Mouse (Mus musculus): Measurements from ENCODE around the gene Smdt1. TPM values are rescaled to one million over a fixed set of nuclear protein-coding genes. Genes with fewer than 3 reads are reported as not detected.

The Smdt1 gene
- polyA plus RNA-seq, 1 experiment from 2014 or later, result 151 TPM

- TF ChIP-seq CTCF (IDR thresholded peaks at IDR 0.05; ENCODE audit: low read depth) (no peak), EP300 (IDR thresholded peaks at IDR 0.05; ENCODE audit: low read depth) (peak; percentile 98)
- H3K9me3 ChIP-seq (ENCODE audit: low read length), result no peaks in the 10 kb centered on the region
- DNase-seq (peak; percentile 74), ATAC-seq (peak; percentile 54)
- H3K9ac ChIP-seq (replicated peaks), result peak overlapping the region; percentile 81
- peak overlapping the region; percentile 59 for H3K4me3 ChIP-seq (ENCODE audit: low read depth, low read length)
- H3K4me1 ChIP-seq (ENCODE audit: insufficient read depth), result peaks cover 78% of the 10 kb centered on the region
- WGBS (ENCODE audit: insufficient replicate concordance), result 16% methylated on average over 15 of the region's 15 CpGs
- H3K4me2 ChIP-seq (ENCODE audit: low read depth, low read length), result peak overlapping the region; percentile 76
- H3K36me3 ChIP-seq (replicated peaks; ENCODE audit: insufficient read depth, low read length), result peaks cover 12% of the 10 kb centered on the region
- peak overlapping the region; percentile 99 for H3K27ac ChIP-seq (ENCODE audit: low read depth)
- H3K27me3 ChIP-seq (ENCODE audit: insufficient read depth, low read length), result no peaks in the 10 kb centered on the region
Measured at GRCm38 (mm10) chr15:82341675-82342542, 3.1 kb downstream of the Smdt1 start.

- Histone ChIP-seq H3K27ac (ENCODE audit: low read depth) (peak overlapping the region; percentile 99), H3K9me3 (ENCODE audit: low read length) (no peaks in the 10 kb centered on the region), H3K9ac (replicated peaks) (peak overlapping the region; percentile 81), H3K4me2 (ENCODE audit: low read depth, low read length) (peak overlapping the region; percentile 76), H3K36me3 (replicated peaks; ENCODE audit: insufficient read depth, low read length) (peaks cover 11% of the 10 kb centered on the region), H3K4me3 (ENCODE audit: low read depth, low read length) (peak overlapping the region; percentile 59), H3K4me1 (ENCODE audit: insufficient read depth) (peaks cover 78% of the 10 kb centered on the region), H3K27me3 (ENCODE audit: insufficient read depth, low read length) (no peaks in the 10 kb centered on the region)
- DNase-seq (no peak), ATAC-seq (no peak)
- 57% methylated on average over 5 of the region's 5 CpGs for WGBS (ENCODE audit: insufficient replicate concordance)
- TF ChIP-seq CTCF (IDR thresholded peaks at IDR 0.05; ENCODE audit: low read depth) (no peak), EP300 (IDR thresholded peaks at IDR 0.05; ENCODE audit: low read depth) (no peak)
Measured at GRCm38 (mm10) chr15:82342543-82342935, 3.8 kb downstream of the Smdt1 start.

- peak overlapping the region; percentile 9; the same call in 1 of the 2 replicates for H3K4me3 ChIP-seq (ENCODE audit: low read depth, low read length)
- TF ChIP-seq CTCF (IDR thresholded peaks at IDR 0.05; ENCODE audit: low read depth) (no peak), EP300 (IDR thresholded peaks at IDR 0.05; ENCODE audit: low read depth) (no peak)
- H3K4me1 ChIP-seq (ENCODE audit: insufficient read depth), result peaks cover 83% of the 10 kb centered on the region
- DNase-seq (peak; percentile 37), ATAC-seq (no peak)
- H3K27ac ChIP-seq (ENCODE audit: low read depth), result peak overlapping the region; percentile 99
- H3K4me2 ChIP-seq (ENCODE audit: low read depth, low read length), result peak overlapping the region; percentile 76
- H3K27me3 ChIP-seq (ENCODE audit: insufficient read depth, low read length), result no peaks in the 10 kb centered on the region
- peaks cover 19% of the 10 kb centered on the region for H3K36me3 ChIP-seq (replicated peaks; ENCODE audit: insufficient read depth, low read length)
- H3K9ac ChIP-seq (replicated peaks), result peak overlapping the region; percentile 81
- H3K9me3 ChIP-seq (ENCODE audit: low read length), result no peaks in the 10 kb centered on the region
- WGBS (ENCODE audit: insufficient replicate concordance), result 78% methylated on average over 27 of the region's 27 CpGs
Measured at GRCm38 (mm10) chr15:82343368-82344287, 4.9 kb downstream of the Smdt1 start.

DNA sequence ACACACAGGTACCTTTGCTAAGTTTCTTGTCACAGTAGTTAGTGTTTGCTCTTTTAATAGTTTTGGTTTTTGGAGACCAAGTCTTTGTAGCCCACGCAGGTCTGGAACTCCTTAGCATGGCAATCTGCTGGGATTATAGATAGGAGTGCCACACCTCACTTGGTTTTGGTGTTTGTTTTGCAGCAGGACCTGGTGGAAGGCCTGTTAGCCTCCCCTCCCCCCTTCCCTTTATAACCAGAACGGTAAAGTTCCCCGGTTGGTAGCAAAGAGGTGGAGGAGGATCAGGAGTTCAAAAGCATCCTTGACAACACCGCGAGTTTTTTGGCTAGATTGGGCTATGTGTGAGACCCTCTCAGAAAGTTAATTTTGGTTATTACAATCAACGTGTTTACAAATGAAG lies 6.2 kb downstream of the Smdt1 start:
- Histone ChIP-seq H3K27me3 (ENCODE audit: insufficient read depth, low read length) (no peaks in the 10 kb centered on the region), H3K9me3 (ENCODE audit: low read length) (no peaks in the 10 kb centered on the region), H3K4me2 (ENCODE audit: low read depth, low read length) (peak overlapping the region; percentile 76), H3K27ac (ENCODE audit: low read depth) (peak overlapping the region; percentile 99), H3K4me3 (ENCODE audit: low read depth, low read length) (0 out of 2 replicates have a peak overlapping the region, but pooled peaks have one; percentile 0), H3K4me1 (ENCODE audit: insufficient read depth) (peaks cover 75% of the 10 kb centered on the region), H3K9ac (replicated peaks) (peak overlapping the region; percentile 43), H3K36me3 (replicated peaks; ENCODE audit: insufficient read depth, low read length) (peaks cover 32% of the 10 kb centered on the region)
- TF ChIP-seq CTCF (IDR thresholded peaks at IDR 0.05; ENCODE audit: low read depth) (no peak), EP300 (IDR thresholded peaks at IDR 0.05; ENCODE audit: low read depth) (no peak)
- WGBS (ENCODE audit: insufficient replicate concordance), result 61% methylated on average over 6 of the region's 6 CpGs
- ATAC-seq (no peak), DNase-seq (no peak)

DNA sequence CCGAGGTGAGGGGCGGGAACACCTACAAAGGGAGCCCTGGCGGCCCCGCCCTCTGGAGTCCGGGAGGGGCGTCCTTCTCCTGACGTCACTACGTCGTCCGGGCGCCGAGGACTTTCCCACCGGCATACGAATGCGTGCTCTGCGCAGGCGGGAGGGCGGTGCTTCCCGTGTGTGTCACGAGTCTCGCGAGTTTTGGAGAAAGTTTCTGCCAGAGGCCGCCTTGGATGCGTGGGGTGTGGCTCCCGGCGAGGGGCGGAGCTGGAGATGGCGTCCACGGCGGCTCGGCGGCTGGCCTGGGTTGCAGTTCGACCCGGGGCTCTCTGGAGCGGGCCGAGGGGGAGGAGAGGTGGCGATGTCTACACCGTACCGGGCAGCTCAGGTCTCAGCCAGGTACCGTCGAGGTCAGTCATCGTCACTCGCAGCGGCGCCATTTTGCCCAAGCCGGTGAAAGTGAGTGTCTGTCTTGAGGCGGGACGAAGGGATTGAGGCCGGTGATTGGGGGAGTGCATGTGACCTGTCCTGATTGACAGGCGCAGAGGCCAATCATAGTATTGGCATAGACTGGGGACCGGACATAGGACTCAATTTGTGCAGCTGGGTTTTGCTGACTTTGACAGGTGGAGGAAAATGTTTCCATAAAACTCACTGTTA lies 7.2 kb downstream of the Smdt1 start:
- Histone ChIP-seq H3K36me3 (replicated peaks; ENCODE audit: insufficient read depth, low read length) (peaks cover 41% of the 10 kb centered on the region), H3K4me1 (ENCODE audit: insufficient read depth) (peaks cover 69% of the 10 kb centered on the region), H3K27ac (ENCODE audit: low read depth) (peak overlapping the region; percentile 92), H3K4me2 (ENCODE audit: low read depth, low read length) (peak overlapping the region; percentile 91), H3K4me3 (ENCODE audit: low read depth, low read length) (peak overlapping the region; percentile 73), H3K9me3 (ENCODE audit: low read length) (no peaks in the 10 kb centered on the region), H3K9ac (replicated peaks) (peak overlapping the region; percentile 81), H3K27me3 (ENCODE audit: insufficient read depth, low read length) (no peaks in the 10 kb centered on the region)
- DNase-seq (peak; percentile 99), ATAC-seq (peak; percentile 89)
- no peak for TF ChIP-seq CTCF (IDR thresholded peaks at IDR 0.05; ENCODE audit: low read depth)
- TF ChIP-seq EP300 (IDR thresholded peaks at IDR 0.05; ENCODE audit: low read depth), result peak; percentile 35; the same call in 1 of the 2 replicates
- under 1% methylated on average over 50 of the region's 51 CpGs for WGBS (ENCODE audit: insufficient replicate concordance)
